8 mouse cellular contexts compared by ENCODE assay signal in the genomic region with DNA sequence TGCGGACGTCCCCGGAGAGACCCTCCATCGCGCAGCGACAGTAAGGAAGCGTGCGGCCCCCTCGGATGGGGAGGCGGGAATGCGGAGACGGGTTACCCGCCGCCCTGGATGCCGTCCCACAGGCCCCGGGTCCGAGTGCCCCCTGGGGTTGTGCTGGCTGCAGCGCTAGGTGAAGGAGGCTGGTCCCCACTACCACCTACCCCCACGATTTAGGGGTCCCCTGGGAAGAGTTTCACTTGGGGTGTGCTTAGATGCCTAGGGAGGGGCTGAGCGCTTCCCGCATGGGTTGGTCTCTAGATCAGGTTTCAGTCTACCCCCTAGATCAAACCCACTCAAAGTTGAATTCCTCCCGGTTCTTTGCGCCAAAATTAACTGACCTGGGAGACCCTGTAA. TPM values are rescaled to one million over a fixed set of nuclear protein-coding genes. Genes with fewer than 3 reads are reported as not detected.
DNase-seq lines count a peak whose midpoint lies in the region; ATAC-seq and TF ChIP-seq lines count a peak whose summit lies in the region.

No protein-coding gene starts in this region.

- H3K9me3 ChIP-seq in hindbrain, postnatal 0 days (ENCODE audit: low read length) = no peaks in the 10 kb centered on the region

- H3K4me3 ChIP-seq in layer of hippocampus, adult 2 months = peak overlapping the region; percentile 71
- peak overlapping the region; percentile 59 for H3K4me3 ChIP-seq in cortical plate, adult 2 months (ENCODE audit: insufficient read depth, low read length)
- peak overlapping the region; percentile 72 for H3K4me3 ChIP-seq in hindbrain, postnatal 0 days (ENCODE audit: low read length)
- peak overlapping the region; percentile 42 for H3K4me3 ChIP-seq in myocyte

- no peaks in the 10 kb centered on the region for H3K36me3 ChIP-seq in hindbrain, postnatal 0 days (ENCODE audit: insufficient read depth, low read length)
- H3K36me3 ChIP-seq in myocyte (ENCODE audit: control insufficient read depth, insufficient read depth) = no peaks in the 10 kb centered on the region

- ATAC-seq in hindbrain, postnatal 0 days = no peak

- H3K9ac ChIP-seq in hindbrain, postnatal 0 days (replicated peaks; ENCODE audit: low read length) = peak overlapping the region; percentile 80

- no peak overlapping the region for H3K27ac ChIP-seq in layer of hippocampus, adult 2 months
- no peak overlapping the region for H3K27ac ChIP-seq in cortical plate, adult 2 months (ENCODE audit: insufficient read depth, low read length)
- H3K27ac ChIP-seq in hindbrain, postnatal 0 days = 0 out of 2 replicates have a peak overlapping the region, but pooled peaks have one; percentile 42

- H3ac ChIP-seq in myocyte (ENCODE audit: control insufficient read depth, insufficient read length) = peak overlapping the region; percentile 13

- 0% methylated on average over 19 of the region's 23 CpGs for WGBS in hindbrain, postnatal 0 days

- no peak for TF ChIP-seq POLR2A in cortical plate, adult 2 months (IDR thresholded peaks at IDR 0.05; ENCODE audit: extremely low read depth, insufficient read depth, low read length)
- no peak for TF ChIP-seq POLR2A in myocyte (IDR thresholded peaks at IDR 0.05; ENCODE audit: insufficient read length, low read depth)

- no peaks in the 10 kb centered on the region; the same call in 1 of the 2 replicates for H3K4me1 ChIP-seq in cortical plate, adult 2 months (ENCODE audit: control insufficient read depth, insufficient read depth, low read length)
- H3K4me1 ChIP-seq in hindbrain, postnatal 0 days (ENCODE audit: insufficient read depth, low read length) = no peaks in the 10 kb centered on the region

- DNase-seq in layer of hippocampus, adult 2 months (ENCODE audit: low spot score in 2 of 2) = no peak
- no peak for DNase-seq in layer of hippocampus, adult 8-10 months (ENCODE audit: low spot score in 2 of 2)
- no peak for DNase-seq in hindbrain, postnatal 0 days (ENCODE audit: low spot score)
- no peak for DNase-seq in cerebellum, adult 11-12 months
- DNase-seq in layer of hippocampus, adult 18-20 months (ENCODE audit: low spot score in 2 of 2) = no peak
- DNase-seq in kidney, postnatal 4 days = no peak

- H3K27me3 ChIP-seq in hindbrain, postnatal 0 days (ENCODE audit: insufficient read depth, low read length) = no peaks in the 10 kb centered on the region
- no peaks in the 10 kb centered on the region for H3K27me3 ChIP-seq in myocyte (ENCODE audit: control insufficient read depth, insufficient read depth, insufficient read length)

- H3K79me2 ChIP-seq in myocyte (ENCODE audit: control insufficient read depth, insufficient read depth) = peaks cover 22% of the 10 kb centered on the region

- TF ChIP-seq CTCF in layer of hippocampus, adult 2 months (conservative IDR thresholded peaks at IDR 0.05) = no peak
- no peak for TF ChIP-seq CTCF in cortical plate, adult 2 months (IDR thresholded peaks at IDR 0.05; ENCODE audit: extremely low read depth, insufficient read depth, low read length)
- no peak for TF ChIP-seq CTCF in hindbrain, postnatal 0 days (IDR thresholded peaks at IDR 0.05; ENCODE audit: low read depth)

- peak overlapping the region; percentile 99 for H3K4me2 ChIP-seq in hindbrain, postnatal 0 days (ENCODE audit: low read depth, low read length)
- peak overlapping the region; percentile 69 for H3K4me2 ChIP-seq in myocyte (ENCODE audit: low read depth)

TF ChIP-seq in myocyte, 11 proteins besides CTCF, POLR2A, EP300 and RAD21:
- no peak for TF ChIP-seq MYOD1 (IDR thresholded peaks at IDR 0.05; ENCODE audit: control insufficient read depth in 1 of 3, insufficient read length in 2 of 3, low read depth in 2 of 3)
- TF ChIP-seq CEBPB (IDR thresholded peaks at IDR 0.05; ENCODE audit: insufficient read depth, poor library complexity, severe bottlenecking) = no peak
- no peak for TF ChIP-seq TCF12 (IDR thresholded peaks at IDR 0.05; ENCODE audit: insufficient read depth, poor library complexity, severe bottlenecking)
- TF ChIP-seq POLR2AphosphoS2 (IDR thresholded peaks at IDR 0.05; ENCODE audit: insufficient read length, low read depth) = no peak
- no peak for TF ChIP-seq TCF3 (IDR thresholded peaks at IDR 0.05; ENCODE audit: insufficient read length, low read depth)
- TF ChIP-seq MYOG (IDR thresholded peaks at IDR 0.05; ENCODE audit: control insufficient read depth in 1 of 3, insufficient read depth in 1 of 3, insufficient read length in 2 of 3, low read depth in 2 of 3) = no peak
- TF ChIP-seq SRF (IDR thresholded peaks at IDR 0.05; ENCODE audit: control insufficient read depth, insufficient read length, low read depth) = no peak
- TF ChIP-seq REST (IDR thresholded peaks at IDR 0.05; ENCODE audit: insufficient read depth, insufficient read length) = no peak
- TF ChIP-seq MAX (IDR thresholded peaks at IDR 0.05; ENCODE audit: low read depth) = no peak
- no peak for TF ChIP-seq E2F4 (IDR thresholded peaks at IDR 0.05; ENCODE audit: insufficient read depth)
- no peak for TF ChIP-seq USF1 (IDR thresholded peaks at IDR 0.05; ENCODE audit: low read depth)

RNA-seq across cellular contexts. Expression of a gene that starts 0.4 kb away (rescaled TPM):
- total RNA-seq in layer of hippocampus, adult 2 months (2021) = under 1 TPM; 0.33 to 0.86 TPM
- total RNA-seq in layer of hippocampus, adult 8-10 months (2022) = under 1 TPM in 3 of 4 experiments, not detected in 1; 0.36 to 0.72 (median 0.43) TPM
- 0.13 and 0.17 TPM in 2 replicates for polyA plus RNA-seq in cortical plate, adult 2 months (2012; rRNA removed)
- 3.6 and 5.1 TPM in 2 replicates for total RNA-seq in hindbrain, postnatal 0 days (2014; rRNA removed)
- polyA plus RNA-seq in hindbrain, postnatal 0 days (2015; fragmentation: Nextera tagmentation; extraction: Ambion mirVana) = 5.9 and 6.4 TPM in 2 replicates
- 3.3 TPM for polyA plus RNA-seq in myocyte (2012; fragmentation: generic; extraction: Trizol)
- under 1 TPM; 0.12 to 0.25 TPM for total RNA-seq in layer of hippocampus, adult 18-20 months (2021)
